Mouse (Mus musculus) stomach, embryonic 16.5 days (tissue): ENCODE measurements around the gene Bcl2l1. TPM values are rescaled to one million over a fixed set of nuclear protein-coding genes. Genes with fewer than 3 reads are reported as not detected.

Experiments
- ATAC-seq: fragments of 200-750 bp; cut with Nextera tagmentation; 2 replicates; pipeline ENCODE4 v1.8.0; 2017; ENCODE audit warnings: moderate number of reproducible peaks, moderate TSS enrichment; ENCODE audit not compliant: insufficient read depth, low FRiP score
- H3K27ac ChIP-seq: fragments of 300-500 bp; sonication (generic); 2 replicates; pipeline ENCODE4 v1.5.1; 2014; ENCODE audit warnings: low read length
- H3K27me3 ChIP-seq: fragments of 300-500 bp; sonication (generic); 2 replicates; pipeline ENCODE4 v1.6.1; 2014; ENCODE audit warnings: low read length, control low read depth, mixed read lengths; ENCODE audit not compliant: control insufficient read depth, insufficient read depth
- H3K36me3 ChIP-seq: fragments of 300-500 bp; sonication (generic); 2 replicates; pipeline ENCODE4 v1.6.1; 2014; ENCODE audit warnings: low read length; ENCODE audit not compliant: control insufficient read depth, insufficient read depth
- H3K4me1 ChIP-seq: fragments of 300-500 bp; sonication (generic); 2 replicates; pipeline ENCODE4 v1.6.1; 2014; ENCODE audit warnings: low read length, control low read depth, mixed read lengths; ENCODE audit not compliant: control insufficient read depth, insufficient read depth
- H3K4me2 ChIP-seq: fragments of 300-500 bp; sonication (generic); 2 replicates; pipeline ENCODE4 v1.6.1; 2014; ENCODE audit warnings: low read depth, low read length, mixed read lengths
- H3K4me3 ChIP-seq: fragments of 300-500 bp; sonication (generic); replicated peaks from 2 replicates; pipeline ENCODE4 v1.5.1; 2014; ENCODE audit warnings: mild to moderate bottlenecking, low read length
- H3K9ac ChIP-seq: fragments of 300-500 bp; sonication (generic); 2 replicates; pipeline ENCODE4 v1.6.1; 2014; ENCODE audit warnings: low read length
- H3K9me3 ChIP-seq: fragments of 300-500 bp; sonication (generic); replicated peaks from 2 replicates; pipeline ENCODE4 v1.6.1; 2016; ENCODE audit warnings: low read length, control low read depth; ENCODE audit not compliant: control insufficient read depth
- WGBS: fragments of 180-500 bp; shearing (Covaris S2); extraction: QIAGEN DNeasy Blood & Tissue Kit; methylation state at CpG from one replicate; pipeline ENCODE4 v1.1.7; 2014; 5-methylcytosine and 5-hydroxymethylcytosine counted together
- polyA plus RNA-seq: library from polyadenylated mRNA; unstranded; fragments of >200 nt; fragmentation: Nextera tagmentation; extraction: Ambion mirVana; gene quantifications from 2 replicates; pipeline ENCODE4 v1.2.1, GENCODE M21; 2015

Gene Bcl2l1
- polyA plus RNA-seq, 1 experiment from 2014 or later = 78.1 TPM

- H3K4me2 ChIP-seq = no peak overlapping the region
- 40% methylated on average over 4 of the region's 4 CpGs for WGBS
- no peaks in the 10 kb centered on the region for H3K36me3 ChIP-seq
- no peak overlapping the region for H3K9ac ChIP-seq
- peaks cover 9% of the 10 kb centered on the region for H3K4me1 ChIP-seq
- no peaks in the 10 kb centered on the region for H3K9me3 ChIP-seq
- no peaks in the 10 kb centered on the region for H3K27me3 ChIP-seq
- no peak for ATAC-seq
- H3K4me3 ChIP-seq = no peak overlapping the region
- no peak overlapping the region for H3K27ac ChIP-seq
These were observed 73.2 kb downstream of the Bcl2l1 start for GRCm38 (mm10) chr2:152758351-152758750.

DNA sequence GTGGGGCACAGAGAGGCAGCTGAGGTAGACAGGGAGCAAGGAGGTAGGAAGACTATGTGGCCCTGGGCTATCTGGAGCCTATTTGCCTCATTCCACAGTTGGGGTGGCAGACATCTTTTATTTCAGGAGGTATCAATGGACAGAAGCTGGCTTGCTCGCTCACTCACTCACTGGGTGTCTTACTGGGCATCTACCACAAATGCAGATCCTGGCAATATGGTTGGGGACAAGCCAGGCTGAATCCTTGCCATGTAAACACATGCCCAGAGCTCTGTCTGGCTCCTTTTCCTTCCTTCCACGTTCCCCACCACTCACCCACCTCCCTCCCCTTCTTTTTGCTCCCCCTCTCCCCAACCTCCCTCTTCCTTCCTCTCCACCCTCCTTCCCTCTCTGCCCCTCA, 74.0 kb downstream of the Bcl2l1 start:
- H3K27me3 ChIP-seq = no peaks in the 10 kb centered on the region
- no peak overlapping the region for H3K4me2 ChIP-seq
- H3K27ac ChIP-seq = no peak overlapping the region
- no peaks in the 10 kb centered on the region for H3K36me3 ChIP-seq
- 46% methylated on average over 2 of the region's 2 CpGs for WGBS
- no peak for ATAC-seq
- peaks cover 9% of the 10 kb centered on the region for H3K4me1 ChIP-seq
- no peaks in the 10 kb centered on the region for H3K9me3 ChIP-seq
- no peak overlapping the region for H3K4me3 ChIP-seq
- H3K9ac ChIP-seq = no peak overlapping the region

DNA sequence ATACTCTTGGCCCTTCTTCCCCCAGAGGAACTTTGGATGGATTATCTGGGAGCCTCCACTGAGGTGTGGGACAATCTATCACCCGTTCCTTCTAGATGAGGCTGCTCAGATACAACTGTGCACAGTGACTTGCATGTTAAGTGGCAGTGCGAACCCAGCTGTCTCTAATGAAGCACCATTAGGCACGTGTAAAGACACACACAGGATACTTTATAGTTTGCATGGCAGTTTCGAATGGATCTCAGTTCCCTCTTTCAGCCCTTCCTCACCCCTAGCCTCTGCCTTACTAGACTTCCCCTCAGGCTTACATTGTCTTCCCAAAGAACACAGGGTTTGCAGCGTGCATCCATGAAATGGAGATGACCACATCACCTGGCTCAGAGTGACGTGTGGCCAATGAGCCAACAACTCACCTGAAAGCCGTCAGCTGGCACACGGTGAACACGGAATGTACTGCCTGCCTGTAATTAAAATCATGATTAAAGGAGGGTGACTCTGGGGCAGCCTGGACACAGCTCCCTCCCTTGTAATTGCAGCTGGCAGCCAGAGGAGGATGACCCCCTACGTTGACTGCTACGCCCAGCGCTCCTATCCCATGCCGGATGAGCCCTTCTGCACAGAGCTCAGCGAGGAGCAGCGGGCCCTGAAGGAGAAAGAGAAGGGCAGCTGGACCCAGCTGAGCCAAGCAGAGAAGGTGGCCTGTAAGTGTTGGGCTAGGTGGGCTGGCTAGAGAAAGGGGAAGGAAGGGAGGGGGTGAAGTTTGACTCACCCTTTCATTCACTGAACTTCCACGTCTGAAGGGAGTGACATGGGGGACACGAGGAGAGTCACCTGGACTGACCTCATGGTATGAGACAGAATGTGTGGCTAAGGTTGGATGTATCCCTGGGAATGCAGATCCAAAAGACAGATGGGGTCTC, 74.8 kb downstream of the Bcl2l1 start:
- H3K9ac ChIP-seq = no peak overlapping the region
- WGBS = 77% methylated on average over 17 of the region's 17 CpGs
- H3K27me3 ChIP-seq = no peaks in the 10 kb centered on the region
- H3K4me2 ChIP-seq = no peak overlapping the region
- H3K27ac ChIP-seq = no peak overlapping the region
- H3K4me3 ChIP-seq = no peak overlapping the region
- H3K9me3 ChIP-seq = no peaks in the 10 kb centered on the region
- no peaks in the 10 kb centered on the region for H3K36me3 ChIP-seq
- ATAC-seq = no peak
- peaks cover 9% of the 10 kb centered on the region for H3K4me1 ChIP-seq

DNA sequence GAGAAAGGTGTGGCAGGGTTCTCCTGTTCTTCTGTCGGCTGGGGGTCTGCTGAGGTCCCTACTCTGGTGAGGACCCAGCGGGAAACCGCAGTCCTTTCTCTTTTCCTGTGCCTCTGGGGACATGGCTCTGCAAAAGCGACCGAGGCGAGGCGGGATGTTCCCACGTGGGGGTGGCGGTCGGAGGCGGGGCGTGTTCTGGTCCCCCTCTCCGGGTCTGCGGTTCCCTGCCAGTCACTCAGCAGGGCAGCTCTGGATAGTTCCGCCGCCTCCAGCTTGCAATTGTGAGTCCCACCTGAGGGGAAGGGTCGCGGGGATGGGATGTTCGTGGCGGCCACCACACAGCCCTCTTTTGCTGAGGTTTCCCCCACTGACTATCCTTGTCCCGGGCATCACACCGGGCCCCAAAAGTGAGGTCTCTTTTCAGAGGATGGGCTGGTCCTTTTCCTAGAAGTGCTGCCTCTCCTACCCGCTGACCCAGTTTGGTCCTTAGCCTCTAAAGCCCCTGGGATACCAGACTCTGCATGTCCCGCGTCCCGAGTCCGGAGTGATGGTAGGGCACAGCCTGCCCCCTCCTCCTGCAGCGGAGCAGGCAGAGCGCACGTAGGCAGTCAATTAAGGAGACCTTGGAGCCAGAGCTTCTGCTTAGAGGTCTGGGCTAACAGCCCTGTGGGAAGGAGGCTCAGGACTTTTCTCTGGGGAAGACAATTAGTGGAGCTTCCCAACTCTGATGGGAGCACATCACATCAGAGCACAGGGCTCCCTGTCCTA, 77.4 kb downstream of the Bcl2l1 start, which contains the start of gene Cox4i2:
TSS of gene Cox4i2 (plus strand) at position 230 of the 768 bp plus-strand sequence.
- no peaks in the 10 kb centered on the region for H3K36me3 ChIP-seq
- 7% methylated on average over 30 of the region's 30 CpGs for WGBS
- ATAC-seq = peak; percentile 38; the same call in 1 of the 2 replicates
- peak within 1 kb of the TSS; percentile 57 for H3K4me2 ChIP-seq
- H3K9me3 ChIP-seq = no peaks in the 10 kb centered on the region
- peak within 1 kb of the TSS; percentile 37 for H3K4me3 ChIP-seq
- no peaks in the 10 kb centered on the region for H3K27me3 ChIP-seq
- H3K4me1 ChIP-seq = peaks cover 9% of the 10 kb centered on the region
- no peak within 1 kb of the TSS for H3K27ac ChIP-seq
- H3K9ac ChIP-seq = peak within 1 kb of the TSS; percentile 62

DNA sequence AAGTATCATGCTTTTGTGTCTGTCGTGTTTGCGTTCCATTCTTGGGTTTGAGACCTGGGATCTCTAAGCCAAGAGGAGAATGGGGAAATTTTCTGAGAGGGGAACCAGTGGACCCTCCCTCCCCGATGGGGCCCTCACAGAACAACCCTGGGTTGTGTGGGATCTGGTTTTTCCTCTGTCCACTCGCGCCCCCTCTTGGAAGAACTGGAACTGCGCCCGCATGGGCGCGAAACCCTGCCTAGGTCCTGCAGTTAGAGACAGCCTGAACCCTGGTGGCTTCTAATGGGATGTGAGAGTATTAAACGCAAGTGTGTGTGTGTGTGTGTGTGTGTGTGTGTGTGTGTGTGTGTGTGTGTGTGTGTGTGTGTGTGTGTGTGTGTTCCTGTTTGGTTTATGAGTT, 89.1 kb downstream of the Bcl2l1 start:
- ATAC-seq = peak; percentile 22; the same call in 1 of the 2 replicates
- Histone ChIP-seq H3K4me2 (peak overlapping the region; percentile 28), H3K36me3 (no peaks in the 10 kb centered on the region), H3K4me3 (no peak overlapping the region), H3K9ac (no peak overlapping the region), H3K4me1 (peaks cover 41% of the 10 kb centered on the region), H3K27me3 (no peaks in the 10 kb centered on the region), H3K27ac (peak overlapping the region; percentile 97), H3K9me3 (no peaks in the 10 kb centered on the region)
- 26% methylated on average over 10 of the region's 10 CpGs for WGBS

DNA sequence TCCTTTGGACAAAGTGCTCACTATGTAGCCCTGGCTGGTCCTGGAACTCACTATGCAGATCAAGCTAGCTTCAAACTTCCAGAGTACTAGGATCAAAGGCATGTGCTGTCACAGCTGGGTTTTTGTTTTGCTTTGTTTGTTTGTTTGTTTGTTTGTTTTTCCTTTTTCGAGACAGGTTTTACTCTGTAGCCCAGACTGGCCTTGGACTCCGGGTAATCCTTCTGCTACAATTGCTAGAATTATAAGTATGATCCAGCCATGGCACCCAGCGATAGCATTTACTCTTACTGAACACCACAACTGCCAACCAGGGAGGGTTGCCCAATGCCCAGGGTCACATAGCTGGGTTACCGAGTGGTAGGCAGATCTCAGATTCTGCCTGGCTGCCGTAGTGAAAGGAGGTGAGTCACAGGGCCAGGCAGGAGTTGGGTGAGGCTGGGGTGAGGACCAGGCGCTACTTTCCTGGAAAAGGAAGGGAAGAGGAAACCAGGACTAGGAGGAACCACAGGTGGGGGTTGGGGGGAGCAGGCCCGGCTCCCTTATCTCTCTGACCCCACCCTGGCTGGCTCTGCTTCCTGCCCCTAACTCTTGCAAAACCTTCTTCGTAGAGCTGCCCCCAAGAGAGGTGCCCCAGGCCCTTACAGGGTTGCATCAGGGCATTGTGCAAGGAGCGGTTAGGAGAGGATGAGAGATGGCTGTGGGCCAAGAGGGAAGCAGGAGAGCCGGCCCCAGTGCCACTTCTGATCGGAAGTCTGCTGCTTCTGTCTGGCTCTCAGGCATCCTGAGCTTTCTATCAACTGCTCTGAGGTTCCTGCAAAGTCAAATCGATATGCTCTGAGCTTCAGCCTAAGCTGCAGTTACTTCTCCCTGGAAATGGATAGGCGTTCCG, 90.1 kb downstream of the Bcl2l1 start:
- Histone ChIP-seq H3K36me3 (no peaks in the 10 kb centered on the region), H3K4me2 (peak overlapping the region; percentile 28), H3K4me1 (peaks cover 41% of the 10 kb centered on the region), H3K27ac (peak overlapping the region; percentile 97), H3K9me3 (no peaks in the 10 kb centered on the region), H3K4me3 (no peak overlapping the region), H3K27me3 (no peaks in the 10 kb centered on the region), H3K9ac (peak overlapping the region; percentile 31; the same call in 1 of the 2 replicates)
- 25% methylated on average over 14 of the region's 14 CpGs for WGBS
- peak; percentile 46 for ATAC-seq

GRCm38 (mm10) chr2:152740490-152740889, 91.0 kb downstream of the Bcl2l1 start:
- H3K27ac ChIP-seq = peak overlapping the region; percentile 97
- H3K4me2 ChIP-seq = no peak overlapping the region
- no peak overlapping the region for H3K4me3 ChIP-seq
- WGBS = 58% methylated on average over 5 of the region's 5 CpGs
- H3K36me3 ChIP-seq = no peaks in the 10 kb centered on the region
- ATAC-seq = no peak
- no peaks in the 10 kb centered on the region for H3K9me3 ChIP-seq
- H3K27me3 ChIP-seq = no peaks in the 10 kb centered on the region
- 0 out of 2 replicates have a peak overlapping the region, but pooled peaks have one; percentile 36 for H3K9ac ChIP-seq
- H3K4me1 ChIP-seq = peaks cover 41% of the 10 kb centered on the region

DNA sequence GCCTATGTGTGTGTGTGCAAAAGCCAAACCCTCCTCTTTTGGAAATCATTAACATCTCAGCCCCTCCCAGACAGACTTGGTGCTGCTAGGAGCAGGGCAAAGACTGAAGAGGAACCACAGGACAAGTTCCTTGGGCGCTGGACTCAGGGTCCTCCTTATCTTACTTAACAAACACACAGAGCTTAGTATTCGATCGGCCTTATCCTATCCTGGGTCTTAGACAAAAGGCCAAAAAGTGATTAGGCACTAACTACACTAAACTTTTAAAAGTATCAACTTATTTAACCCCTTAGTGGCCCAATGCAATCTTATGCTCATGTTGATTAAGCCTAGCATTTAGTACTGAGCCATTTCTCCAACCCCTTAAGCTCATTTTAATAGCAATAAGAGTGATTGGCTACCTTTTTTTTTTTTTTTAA, 91.7 kb downstream of the Bcl2l1 start:
- H3K9ac ChIP-seq = no peak overlapping the region; the same call in 1 of the 2 replicates

More for the DNA sequence above, 91.7 kb downstream of the Bcl2l1 start:
- Histone ChIP-seq H3K27ac (peak overlapping the region; percentile 97), H3K36me3 (no peaks in the 10 kb centered on the region), H3K4me2 (peak overlapping the region; percentile 89), H3K4me1 (peaks cover 42% of the 10 kb centered on the region), H3K9me3 (no peaks in the 10 kb centered on the region), H3K4me3 (no peak overlapping the region; the same call in 1 of the 2 replicates), H3K27me3 (no peaks in the 10 kb centered on the region)
- WGBS = 7% methylated on average over 3 of the region's 3 CpGs
- ATAC-seq = peak; percentile 48
